Mouse (Mus musculus) CD4-positive helper T cell, adult 2 months (primary cell): ENCODE results near the gene Tcf19.
"Not testable (repeated sequence)": the region's sequence is repeated elsewhere in the genome, so short reads cannot be mapped to it uniquely, and the experiment has no call there.

Experiments used
- DNase-seq: peaks from one replicate; pipeline ENCODE4 v3.0.0-alpha.2; 2012; ENCODE audit warnings: low read depth, missing footprints, low spot score

Tcf19 gene

DNA sequence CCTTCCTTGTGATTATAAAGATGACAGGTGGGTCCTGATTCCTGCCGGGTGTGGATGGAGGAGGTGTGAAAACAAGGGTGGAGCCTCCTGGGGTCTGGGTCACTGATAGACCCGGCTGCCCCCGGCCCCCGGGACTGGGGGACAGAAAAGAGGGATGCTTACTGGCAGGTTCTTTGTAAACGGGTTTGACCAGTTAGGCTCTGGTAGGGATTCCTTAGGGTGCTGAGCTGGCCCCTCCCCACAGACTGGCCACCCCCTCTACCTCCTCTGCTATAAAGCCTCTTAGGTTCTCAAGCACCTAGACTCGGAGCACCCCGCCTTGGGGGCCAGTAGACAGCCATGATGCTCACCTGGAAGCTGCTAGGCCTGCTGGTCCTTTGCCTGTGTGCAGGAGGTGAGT, 16.3 kb upstream of the Tcf19 start, which contains the start of gene Psors1c2:
Gene Psors1c2 (plus strand): TSS at position 301 of the 400 bp plus-strand sequence.
- no peak for DNase-seq

DNA sequence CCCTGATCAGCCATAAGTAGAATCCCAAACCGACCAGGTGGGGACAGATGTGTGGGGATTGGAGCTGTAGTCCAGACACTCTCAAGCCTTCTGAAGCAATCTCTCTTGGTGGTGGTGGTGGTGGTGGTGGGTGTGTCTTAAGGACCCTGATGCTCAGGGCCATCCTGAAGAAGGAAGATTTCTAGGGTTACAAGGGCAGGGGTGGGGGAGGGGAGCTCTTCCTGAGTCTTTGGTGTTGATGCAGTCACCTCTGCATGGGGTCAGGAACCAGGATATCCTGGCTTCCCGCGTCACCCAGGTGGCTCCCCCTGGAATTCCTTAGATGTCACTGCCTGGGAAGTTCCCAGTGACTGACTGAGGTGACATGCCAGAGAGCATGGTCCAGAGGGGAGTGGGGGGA, 15.7 kb upstream of the Tcf19 start:
- DNase-seq = no peak

DNA sequence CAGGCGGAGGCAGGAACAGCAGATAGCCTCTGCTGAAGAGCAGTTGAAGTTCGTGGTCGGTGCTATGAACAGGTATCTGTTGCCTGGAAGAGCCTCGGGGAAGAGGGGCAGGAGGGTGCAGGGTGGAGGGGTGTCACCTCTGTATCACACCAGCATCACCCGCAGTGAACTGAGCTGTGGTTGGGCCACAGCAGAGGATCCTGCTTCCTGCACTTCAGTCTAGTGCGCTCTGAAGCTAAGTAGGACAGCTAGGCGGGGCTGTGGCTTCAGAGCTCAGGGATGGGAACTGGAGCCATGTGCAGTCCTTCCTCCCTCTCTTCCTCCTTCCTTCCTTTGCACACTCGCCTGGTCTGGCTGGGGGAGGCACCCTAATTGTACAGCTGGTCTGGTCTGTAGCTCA, 10.0 kb upstream of the Tcf19 start:
- peak; percentile 40 for DNase-seq

DNA sequence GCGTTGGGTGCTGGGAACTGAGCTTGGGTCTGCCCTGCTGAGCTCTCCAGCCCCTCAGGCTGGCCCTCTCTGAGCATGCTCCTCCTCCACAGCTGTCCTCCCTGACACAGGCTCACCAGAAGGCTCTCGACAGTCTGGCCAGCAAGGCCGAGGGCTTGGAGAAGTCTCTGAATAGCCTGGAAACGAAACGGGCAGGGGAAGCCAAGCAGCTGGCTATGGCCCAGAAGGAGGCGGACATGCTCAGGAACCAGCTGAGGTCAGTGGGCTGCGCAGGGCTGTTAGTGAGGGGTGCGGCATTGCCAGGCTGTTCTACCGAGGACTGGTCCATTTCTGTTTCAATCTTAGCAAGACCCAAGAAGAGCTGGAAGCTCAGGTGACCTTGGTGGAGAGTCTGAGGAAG, 7.7 kb upstream of the Tcf19 start:
- DNase-seq = no peak

DNA sequence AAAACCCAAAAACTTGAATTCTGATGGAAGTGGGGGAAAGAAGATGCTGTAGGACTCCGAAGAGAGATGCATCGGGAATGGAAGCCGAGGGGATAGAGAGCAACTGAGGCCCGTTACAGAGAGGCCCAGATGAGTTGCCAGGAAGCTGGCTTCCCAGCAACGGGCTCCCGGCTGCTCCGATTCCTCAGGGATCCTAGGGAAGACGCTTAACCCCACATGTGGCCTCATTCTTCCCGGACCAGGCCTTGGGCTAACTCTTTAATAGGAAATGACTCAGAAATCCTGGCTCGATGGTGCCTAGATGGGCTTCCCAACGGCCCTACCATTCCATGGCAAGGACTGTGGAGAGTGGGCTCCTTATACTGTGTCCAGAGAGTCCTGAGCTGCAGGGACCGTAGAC, 902 bp upstream of the Tcf19 start:
- DNase-seq = no peak

DNA sequence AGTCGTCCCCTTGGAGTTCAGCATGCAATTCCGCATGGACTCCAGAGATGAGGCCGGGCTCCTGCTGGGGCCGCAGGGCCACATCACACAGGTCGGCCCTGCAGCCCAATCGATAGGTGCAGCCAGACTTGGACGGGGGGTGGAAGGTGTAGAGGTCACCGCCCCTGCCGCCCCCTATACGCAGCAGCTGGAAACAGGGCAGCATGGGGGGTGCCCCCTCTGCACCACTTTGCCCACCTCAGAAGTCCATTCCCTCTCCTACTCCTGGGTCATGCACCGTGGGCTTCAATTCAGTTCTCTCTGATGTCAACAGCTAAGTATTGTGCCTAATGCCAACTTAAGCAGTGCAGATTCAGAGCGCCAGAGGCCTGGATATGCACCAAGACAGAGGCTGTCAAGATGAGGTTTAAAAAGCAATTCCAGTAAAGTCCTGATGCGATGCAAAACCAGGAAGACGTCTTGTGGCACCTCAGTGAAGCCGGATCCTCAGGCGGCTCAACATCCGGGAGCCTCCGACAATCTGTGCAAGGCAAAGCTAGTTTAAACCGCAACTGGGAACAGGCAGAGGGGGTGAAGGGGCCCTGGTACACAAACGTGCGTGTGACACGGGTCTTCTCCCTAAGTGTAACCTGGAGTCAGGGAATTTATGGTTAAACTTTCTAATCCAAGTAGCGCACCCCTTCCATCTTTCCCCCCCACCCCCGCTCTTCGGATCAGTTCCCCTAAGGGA, 548 bp downstream of the Tcf19 start:
- peak; percentile 61 for DNase-seq

DNA sequence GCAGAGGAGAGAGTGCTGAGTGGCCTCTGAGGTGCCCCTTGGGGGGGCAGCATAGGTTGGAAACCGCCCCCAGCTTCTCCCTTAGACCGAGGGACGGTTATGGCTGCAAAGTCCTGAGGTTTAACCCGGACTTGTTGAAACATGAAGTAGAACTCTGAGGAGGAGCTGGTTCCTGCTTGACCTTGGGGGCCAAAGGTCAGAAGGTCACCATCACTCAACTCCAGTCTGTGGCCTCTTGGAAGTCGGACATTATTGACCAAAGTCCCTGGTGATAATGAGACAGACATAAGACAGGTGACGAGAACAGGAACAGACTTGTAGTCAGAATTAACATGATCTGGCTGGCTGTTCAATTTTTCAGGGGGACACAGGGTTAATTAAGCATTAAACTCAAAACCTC, 1.9 kb downstream of the Tcf19 start:
- no peak for DNase-seq

DNA sequence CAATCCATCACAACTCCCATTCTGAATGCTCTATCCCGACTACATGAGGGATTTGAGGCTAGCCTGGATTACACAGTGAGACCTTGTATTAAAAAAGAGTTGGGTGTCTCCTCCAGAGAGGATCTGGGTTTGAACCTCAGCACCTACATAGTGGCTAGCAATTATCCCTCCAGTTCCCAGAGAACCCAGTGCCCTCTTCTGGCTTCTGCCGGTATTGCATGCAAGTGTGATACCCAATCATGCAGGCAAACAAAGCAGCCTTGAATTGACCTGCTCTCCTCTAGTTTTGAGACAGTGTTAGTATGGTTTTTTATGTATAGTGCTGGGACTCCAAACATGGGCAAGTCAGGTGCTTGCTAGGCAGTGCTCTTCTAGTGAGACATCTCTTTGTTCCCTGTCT, 2.7 kb downstream of the Tcf19 start:
- peak; percentile 71 for DNase-seq

DNA sequence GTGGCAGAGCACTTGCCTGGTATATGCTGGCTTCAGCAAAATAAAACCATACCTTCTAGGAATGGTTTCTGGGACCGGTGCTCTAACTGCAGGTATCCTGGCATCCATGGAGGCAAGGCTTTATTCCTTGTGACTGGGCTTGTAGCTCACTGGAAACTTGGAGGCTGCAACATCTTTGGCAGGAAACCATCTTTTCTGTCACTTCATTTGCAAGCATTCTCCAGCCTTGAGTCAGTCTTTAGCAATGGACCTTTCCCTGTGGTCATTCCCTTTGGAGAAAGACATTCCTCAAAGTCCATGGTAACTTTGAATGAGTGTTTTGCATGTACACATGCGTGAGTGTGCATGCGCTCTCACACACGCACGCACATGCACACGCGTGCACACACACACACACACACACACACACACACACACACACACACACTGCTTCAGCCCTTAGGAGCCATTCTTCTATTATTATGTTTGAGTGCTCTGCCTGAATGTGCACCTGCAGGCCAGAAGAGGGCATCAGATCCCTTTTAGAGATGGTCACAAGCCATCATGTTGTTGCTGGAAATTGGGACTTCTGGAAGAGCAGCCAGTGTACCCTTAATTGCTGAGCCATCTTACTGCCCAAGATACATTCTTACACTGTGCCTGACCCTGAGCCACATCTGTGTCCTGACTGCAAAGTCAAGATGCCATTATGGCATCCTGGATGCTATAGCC, 3.6 kb downstream of the Tcf19 start:
- peak; percentile 30 for DNase-seq

DNA sequence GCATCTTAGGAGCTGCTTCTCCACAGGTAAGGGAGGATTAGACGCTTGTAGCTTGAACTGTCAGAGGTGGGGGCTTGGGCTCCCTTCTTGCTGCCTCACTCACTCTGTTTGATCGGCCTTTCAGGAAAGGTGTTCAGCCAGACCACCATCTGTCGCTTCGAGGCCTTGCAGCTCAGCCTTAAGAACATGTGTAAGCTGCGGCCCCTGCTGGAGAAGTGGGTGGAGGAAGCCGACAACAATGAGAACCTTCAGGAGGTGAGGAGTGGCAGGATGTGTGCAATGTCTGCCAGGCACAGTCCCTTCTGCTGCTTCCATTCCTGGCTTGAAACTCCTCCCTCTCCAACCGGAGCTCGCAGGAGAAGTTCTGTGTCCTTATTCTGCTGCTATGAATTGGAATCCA, 7.3 kb downstream of the Tcf19 start:
- DNase-seq = peak; percentile 64

DNA sequence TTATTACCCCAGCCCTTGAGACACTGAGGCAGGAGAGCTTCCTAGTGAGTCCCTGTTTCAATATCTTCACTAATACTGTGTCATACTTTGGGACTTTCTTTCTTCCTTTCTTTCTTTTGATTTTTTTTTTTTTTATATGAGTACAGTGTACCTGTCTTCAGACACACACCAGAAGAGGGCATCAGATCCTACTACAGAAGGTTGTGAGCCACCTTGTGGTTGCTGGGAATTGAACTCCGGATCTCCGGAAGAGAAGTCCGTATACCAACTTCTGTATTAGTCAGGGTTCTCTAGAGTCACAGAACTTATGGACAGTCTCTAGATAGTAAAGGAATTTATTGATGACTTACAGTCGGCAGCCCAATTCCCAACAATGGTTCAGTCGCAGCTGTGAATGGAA, 8.3 kb downstream of the Tcf19 start:
- DNase-seq = not testable (repeated sequence)

DNA sequence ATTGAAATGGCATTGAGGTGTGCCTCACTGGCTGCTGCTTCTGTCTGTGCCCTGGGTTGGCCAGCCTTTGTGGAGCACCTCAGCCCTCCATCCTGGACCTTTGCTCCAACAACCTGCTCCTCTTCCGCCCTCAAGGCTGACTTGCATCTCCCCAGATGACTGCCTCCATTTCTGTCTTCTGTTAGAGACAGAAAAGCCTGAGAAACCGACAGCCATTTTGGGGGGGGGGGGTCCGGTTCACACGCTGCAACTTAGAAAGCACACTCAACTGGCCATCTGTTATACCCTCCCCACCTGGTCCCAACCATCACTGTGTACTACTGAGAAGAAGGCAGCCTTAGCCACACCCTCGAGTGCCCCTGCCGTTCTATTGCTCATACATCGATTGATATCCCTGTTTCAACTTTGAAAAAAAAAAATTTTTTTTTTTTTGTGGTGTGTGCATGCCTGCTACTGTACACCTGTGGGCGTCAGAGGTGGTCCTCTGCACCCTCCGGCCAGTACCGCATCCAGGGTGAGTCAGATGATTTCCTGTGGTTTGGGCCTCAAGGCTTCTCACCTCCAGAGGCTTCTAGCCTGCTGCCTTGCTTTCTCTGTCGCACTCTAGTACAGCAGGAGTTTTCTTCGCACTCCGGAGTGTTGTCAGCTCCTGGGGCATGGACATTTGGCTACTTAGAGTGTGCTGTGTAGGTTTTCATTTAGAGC, 8.9 kb downstream of the Tcf19 start:
- DNase-seq = peak; percentile 44

DNA sequence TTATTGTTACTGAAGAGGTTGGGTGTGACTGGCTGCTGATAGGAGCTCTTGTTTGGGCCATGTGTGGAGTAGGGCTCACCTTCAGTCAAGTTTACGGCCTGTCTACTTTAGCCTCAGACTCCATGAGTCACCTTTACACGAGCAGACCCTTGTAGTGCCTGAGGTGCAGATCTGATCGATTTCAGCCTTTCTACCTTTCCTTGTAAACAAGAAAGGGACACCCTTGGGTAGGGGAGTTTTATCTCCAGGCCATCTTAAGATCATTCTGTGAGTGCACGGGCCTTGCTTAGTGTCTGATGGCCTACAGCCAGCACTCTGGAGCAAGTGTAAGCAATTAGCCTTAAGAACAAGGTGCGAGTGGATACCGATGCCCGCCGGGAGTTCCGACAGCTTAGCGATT, 9.7 kb downstream of the Tcf19 start:
- DNase-seq = no peak

DNA sequence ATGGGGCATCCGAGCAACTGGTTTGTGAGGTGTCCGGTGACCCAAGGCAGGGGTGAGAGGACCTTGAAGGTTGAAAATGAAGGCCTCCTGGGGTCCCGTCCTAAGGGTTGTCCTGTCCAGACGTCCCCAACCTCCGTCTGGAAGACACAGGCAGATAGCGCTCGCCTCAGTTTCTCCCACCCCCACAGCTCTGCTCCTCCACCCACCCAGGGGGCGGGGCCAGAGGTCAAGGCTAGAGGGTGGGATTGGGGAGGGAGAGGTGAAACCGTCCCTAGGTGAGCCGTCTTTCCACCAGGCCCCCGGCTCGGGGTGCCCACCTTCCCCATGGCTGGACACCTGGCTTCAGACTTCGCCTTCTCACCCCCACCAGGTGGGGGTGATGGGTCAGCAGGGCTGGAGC, 10.8 kb downstream of the Tcf19 start, which contains the start of gene Pou5f1:
Gene Pou5f1 (plus strand): TSS at position 243 of the 400 bp plus-strand sequence.
- DNase-seq = no peak

DNA sequence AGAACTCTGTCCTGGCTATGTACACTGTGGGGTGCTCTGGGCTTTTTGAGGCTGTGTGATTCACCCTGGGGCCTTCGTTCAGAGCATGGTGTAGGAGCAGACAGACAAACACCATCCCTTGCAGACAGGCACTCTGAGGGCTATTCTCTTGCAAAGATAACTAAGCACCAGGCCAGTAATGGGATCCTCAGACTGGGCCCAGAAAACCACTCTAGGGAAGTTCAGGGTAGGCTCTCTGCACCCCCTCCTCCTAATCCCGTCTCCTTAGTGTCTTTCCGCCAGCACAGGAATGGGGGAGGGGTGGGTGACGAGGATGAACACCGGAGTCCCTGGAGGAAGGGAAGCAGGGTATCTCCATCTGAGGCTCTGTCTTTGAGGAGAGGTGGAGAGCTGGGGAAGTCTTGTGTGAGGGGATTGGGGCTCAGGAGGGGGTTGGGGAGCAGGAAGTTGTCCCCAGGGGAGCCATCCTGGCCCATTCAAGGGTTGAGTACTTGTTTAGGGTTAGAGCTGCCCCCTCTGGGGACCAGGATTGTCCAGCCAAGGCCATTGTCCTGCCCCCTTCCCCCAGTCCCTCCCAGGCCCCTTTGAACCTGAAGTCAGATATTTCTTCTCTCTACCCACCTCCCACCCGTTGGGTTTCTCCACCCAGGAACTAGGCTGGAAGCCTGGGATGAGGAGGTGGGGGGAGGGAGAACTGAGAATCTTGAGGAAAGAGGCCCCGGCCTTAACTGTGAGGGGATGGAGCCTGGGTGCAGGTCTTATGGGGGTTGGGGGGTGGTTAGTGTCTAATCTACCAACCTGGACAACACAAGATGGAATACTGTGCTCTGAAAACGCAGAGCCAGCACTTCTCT, 11.8 kb downstream of the Tcf19 start:
- DNase-seq = no peak

DNA sequence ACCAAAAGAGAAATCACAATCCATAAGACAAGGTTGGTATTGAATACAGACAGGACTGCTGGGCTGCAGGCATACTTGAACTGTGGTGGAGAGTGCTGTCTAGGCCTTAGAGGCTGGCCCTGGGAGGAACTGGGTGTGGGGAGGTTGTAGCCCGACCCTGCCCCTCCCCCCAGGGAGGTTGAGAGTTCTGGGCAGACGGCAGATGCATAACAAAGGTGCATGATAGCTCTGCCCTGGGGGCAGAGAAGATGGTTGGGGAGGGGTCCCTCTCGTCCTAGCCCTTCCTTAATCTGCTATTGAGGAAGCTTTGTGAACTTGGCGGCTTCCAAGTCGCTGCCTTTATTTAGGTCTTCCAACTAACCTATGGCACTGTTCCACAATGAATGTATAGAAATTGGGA, 12.8 kb downstream of the Tcf19 start:
- no peak for DNase-seq

DNA sequence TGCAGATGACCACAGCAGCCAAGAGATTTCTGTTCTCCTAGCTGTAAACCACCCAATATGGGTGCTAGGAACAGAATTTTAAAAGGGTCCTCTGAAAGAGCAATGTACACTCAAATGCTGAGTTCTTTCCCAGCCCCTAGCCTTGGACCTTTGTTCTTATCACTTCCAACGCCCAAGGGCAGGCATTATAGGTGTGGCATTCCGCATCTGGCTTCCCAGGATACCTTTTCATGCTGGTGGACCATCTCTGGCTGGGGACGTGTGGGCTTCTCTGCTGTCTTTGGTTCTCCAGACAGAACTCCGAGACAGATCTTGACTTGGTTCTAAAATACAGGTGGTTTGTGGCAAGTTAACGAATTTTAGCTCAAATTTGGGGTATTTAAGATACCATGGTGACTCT, 13.9 kb downstream of the Tcf19 start:
- no peak for DNase-seq

DNA sequence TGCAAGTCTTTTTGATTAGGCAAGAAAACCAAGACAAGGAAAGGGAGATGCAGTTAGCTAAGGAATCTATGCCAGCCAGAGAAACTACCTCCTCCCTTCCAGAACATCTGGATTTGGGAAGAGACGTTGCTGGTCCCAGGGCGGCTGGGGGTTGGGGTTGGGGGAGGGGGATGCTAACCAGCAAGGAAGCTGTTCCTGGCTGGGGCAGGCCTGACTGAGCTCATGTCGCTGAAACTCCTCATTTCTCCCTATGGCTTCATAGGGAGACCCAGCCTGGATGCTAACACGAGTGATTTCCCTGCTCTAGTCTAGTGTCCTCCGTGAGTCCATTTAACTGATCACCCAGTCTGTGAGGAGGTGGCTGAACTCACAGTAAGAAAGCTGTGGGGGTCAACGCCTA, 14.4 kb downstream of the Tcf19 start:
- DNase-seq = no peak

DNA sequence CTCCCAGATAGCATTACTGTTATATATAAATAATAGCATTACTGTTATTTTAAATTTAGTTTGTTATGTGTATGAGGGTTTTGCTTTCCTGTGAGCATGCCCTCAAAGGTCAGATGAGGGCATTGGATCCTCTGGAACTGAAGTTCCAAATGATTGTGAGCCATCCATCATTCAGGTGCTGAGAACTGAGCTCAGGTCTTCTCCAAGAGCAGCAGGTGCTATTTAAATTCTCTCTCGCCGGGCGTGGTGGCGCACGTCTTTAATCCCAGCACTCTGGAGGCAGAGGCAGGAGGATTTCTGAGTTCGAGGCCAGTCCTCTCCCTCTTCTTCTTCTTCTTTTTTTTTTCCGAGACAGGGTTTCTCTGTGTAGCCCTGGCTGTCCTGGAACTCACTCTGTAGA, 19.5 kb downstream of the Tcf19 start:
- DNase-seq = no peak

DNA sequence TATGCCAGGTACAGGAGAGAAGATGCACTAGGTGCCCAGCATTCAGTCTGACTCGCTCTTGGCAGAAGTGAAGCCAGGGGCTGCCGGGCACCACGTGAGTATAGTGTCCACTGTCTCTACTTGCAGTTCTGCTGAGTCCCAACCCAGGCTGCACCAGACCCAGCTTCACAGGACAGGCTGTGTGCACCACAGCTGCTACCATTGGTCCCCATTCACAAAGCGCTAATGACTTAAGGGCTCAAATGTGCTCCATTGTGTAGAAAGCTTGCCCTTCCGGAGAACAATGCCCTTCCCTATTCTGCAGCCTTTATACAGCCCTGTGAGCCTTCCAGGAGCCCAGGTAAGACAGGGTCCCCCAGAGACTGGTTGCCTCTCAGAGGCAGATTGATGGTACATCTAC, 26.3 kb downstream of the Tcf19 start:
- no peak for DNase-seq

DNA sequence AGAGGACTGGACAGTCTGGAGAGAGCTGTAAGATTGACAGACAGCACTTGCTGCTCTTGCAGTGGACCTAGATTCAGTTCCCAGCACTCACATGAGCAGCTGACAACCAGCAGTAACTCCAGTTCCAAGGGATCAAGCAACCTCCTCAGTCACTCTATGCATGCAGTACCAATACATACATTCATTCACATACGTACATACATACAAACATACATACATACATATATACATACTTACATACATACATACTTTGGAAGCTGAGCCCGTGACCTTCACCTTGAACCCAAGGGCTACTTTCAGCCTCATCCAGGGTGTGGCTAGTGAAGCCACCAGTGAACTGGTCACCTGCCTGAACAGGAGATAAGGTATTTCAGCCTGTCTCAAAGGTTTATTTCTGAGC, 28.6 kb downstream of the Tcf19 start:
- DNase-seq = no peak

DNA sequence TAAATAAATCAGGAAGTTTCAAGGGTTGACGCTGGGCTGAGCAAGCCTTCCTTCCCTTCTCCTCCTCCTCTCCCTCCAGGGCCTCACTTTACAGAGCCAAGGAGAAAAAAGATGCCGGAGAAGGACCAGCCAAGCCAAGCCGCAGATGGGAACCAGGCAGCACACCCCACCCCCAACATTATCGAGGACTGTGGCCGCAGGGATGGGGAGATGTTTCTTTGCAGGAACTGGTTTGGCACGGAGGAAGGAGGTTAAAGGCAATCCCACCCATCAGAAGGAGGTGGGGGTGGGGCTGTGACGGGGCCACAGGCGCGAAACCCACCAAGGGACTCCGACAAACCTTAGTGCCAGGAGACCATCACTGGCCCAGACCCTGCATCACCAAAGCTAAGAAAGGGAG, 29.9 kb downstream of the Tcf19 start:
- DNase-seq = no peak
